Mouse (Mus musculus) brain, embryonic 14.5 days (tissue): Measurements from ENCODE around the gene Serpina16.

Experiments used
- CTCF ChIP-seq: fragments of 200-500 bp; IDR thresholded peaks from 2 replicates; pipeline ENCODE4 v1.5.1; 2012; ENCODE audit warnings: inconsistent platforms, mild to moderate bottlenecking, moderate library complexity, borderline replicate concordance; ENCODE audit not compliant: insufficient read depth, insufficient read length; ENCODE audit errors: extremely low read depth
- POLR2A ChIP-seq: fragments of 200-500 bp; IDR thresholded peaks from 2 replicates; pipeline ENCODE4 v1.6.1; 2012; ENCODE audit warnings: mild to moderate bottlenecking, inconsistent platforms, borderline replicate concordance; ENCODE audit not compliant: poor library complexity, insufficient read depth, insufficient read length, severe bottlenecking; ENCODE audit errors: extremely low read depth

DNA sequence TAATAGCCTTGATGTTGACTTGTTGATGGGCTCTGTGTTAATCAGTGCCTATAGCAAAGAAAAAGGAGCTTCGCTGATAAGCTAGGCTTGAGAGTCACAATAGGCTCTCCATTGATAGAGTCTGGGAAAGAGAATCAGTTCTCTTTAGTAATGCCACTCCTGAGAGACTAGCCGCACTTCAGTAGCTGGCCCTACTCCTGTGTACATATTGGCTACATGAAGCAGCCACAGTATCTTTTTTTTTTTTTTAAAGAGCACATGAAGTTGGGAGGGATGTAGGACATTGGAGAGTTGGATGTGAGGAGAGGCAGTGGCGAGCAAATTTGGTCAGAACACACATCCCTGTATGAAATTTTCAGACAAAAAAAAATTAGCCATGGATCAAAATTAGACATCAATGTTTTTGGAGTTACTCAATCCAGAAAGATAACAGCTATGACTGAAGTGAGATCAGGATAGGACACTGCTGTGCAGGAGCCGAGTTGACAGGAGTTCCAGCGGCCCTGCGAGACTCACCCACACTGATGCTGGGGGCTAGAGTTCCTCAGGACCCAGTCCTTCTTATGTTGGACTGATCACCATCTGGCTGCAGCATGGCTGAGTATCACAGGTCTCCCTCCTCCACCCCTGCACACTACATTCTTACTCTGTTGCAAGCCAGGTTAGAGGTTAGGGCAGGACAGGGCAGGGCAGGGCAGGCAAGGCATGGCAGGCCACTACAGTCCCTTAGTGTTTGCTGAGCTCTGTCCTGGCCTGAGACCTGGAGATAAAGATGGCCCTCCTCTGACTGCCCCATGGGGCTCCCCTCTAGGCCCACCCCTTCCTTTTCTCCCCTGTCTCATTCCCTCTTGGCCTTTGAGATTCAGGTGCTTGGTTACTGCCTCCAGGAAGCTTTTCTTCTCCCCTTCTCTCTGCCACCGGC is 20.6 kb downstream of the Serpina16 start:
- no peak for TF ChIP-seq POLR2A
- TF ChIP-seq CTCF = no peak
